ENCODE assay signal across 14 mouse cellular contexts in genomic region chr1:36612362-36612761, GRCm38 (mm10). TPM values are rescaled to one million over a fixed set of nuclear protein-coding genes. Genes with fewer than 3 reads are reported as not detected.
DNase-seq lines count a peak whose midpoint lies in the region; ATAC-seq and TF ChIP-seq lines count a peak whose summit lies in the region.
"Had no signal": no experiment of that assay in that cellular context is flagged by ENCODE, and none has a peak within 500 bp of the region (broad histone marks: within the 10 kb centered on the region; RNA-seq: fewer than 3 reads in every experiment).

No protein-coding gene starts in this region.

- H3K9ac ChIP-seq in forebrain, embryonic 15.5 days (replicated peaks), result no peak overlapping the region
- H3K9ac ChIP-seq in heart, embryonic 13.5 days, result 0 out of 2 replicates have a peak overlapping the region, but pooled peaks have one; percentile 40
- H3K9ac ChIP-seq in heart, embryonic 11.5 days (ENCODE audit: low read depth, low read length), result no peak overlapping the region
- H3K9ac ChIP-seq in stomach, embryonic 16.5 days (ENCODE audit: low read length), result 0 out of 2 replicates have a peak overlapping the region, but pooled peaks have one; percentile 28
- no peak overlapping the region for H3K9ac ChIP-seq in stomach, postnatal 0 days (ENCODE audit: low read length)
- H3K9ac ChIP-seq: liver, embryonic 14.5 days; midbrain, embryonic 13.5 days had no signal

- no peak for TF ChIP-seq CTCF in stomach, postnatal 0 days (IDR thresholded peaks at IDR 0.05; ENCODE audit: low read depth)

- peaks cover 11% of the 10 kb centered on the region for H3K4me1 ChIP-seq in forebrain, embryonic 10.5 days
- H3K4me1 ChIP-seq in forebrain, embryonic 15.5 days, result peaks cover 15% of the 10 kb centered on the region
- H3K4me1 ChIP-seq in heart, embryonic 13.5 days, result peaks cover 16% of the 10 kb centered on the region
- no peaks in the 10 kb centered on the region for H3K4me1 ChIP-seq in heart, embryonic 11.5 days (ENCODE audit: control insufficient read depth, insufficient read depth, low read length)
- H3K4me1 ChIP-seq in stomach, embryonic 16.5 days (ENCODE audit: control insufficient read depth, insufficient read depth, low read length), result peaks cover 29% of the 10 kb centered on the region
- H3K4me1 ChIP-seq in stomach, postnatal 0 days (replicated peaks; ENCODE audit: control insufficient read depth, insufficient read depth), result peaks cover 4% of the 10 kb centered on the region; the same call in 1 of the 2 replicates

- DNase-seq in forebrain, embryonic 10.5 days (ENCODE audit: extremely low spot score, low spot score), result no peak
- DNase-seq in stomach, postnatal 0 days (ENCODE audit: low spot score), result no peak
- DNase-seq in skeletal muscle tissue, adult 2 months (ENCODE audit: low read depth, low spot score), result peak; percentile 24
- DNase-seq in ovary, adult 18-20 months (ENCODE audit: low spot score), result no peak
- DNase-seq: cerebellum, adult 11 months; kidney, postnatal 36 days had no signal

- 86% methylated on average over 6 of the region's 6 CpGs for WGBS in forebrain, embryonic 10.5 days
- WGBS in forebrain, embryonic 15.5 days, result 76% methylated on average over 6 of the region's 6 CpGs
- WGBS in heart, embryonic 13.5 days, result 76% methylated on average over 6 of the region's 6 CpGs
- WGBS in heart, embryonic 11.5 days (ENCODE audit: insufficient replicate concordance), result 71% methylated on average over 6 of the region's 6 CpGs
- WGBS in stomach, embryonic 16.5 days, result 72% methylated on average over 6 of the region's 6 CpGs
- WGBS in stomach, postnatal 0 days, result 66% methylated on average over 6 of the region's 6 CpGs

- no peak overlapping the region for H3K4me3 ChIP-seq in forebrain, embryonic 10.5 days
- no peak overlapping the region for H3K4me3 ChIP-seq in forebrain, embryonic 15.5 days
- no peak overlapping the region for H3K4me3 ChIP-seq in heart, embryonic 13.5 days
- no peak overlapping the region for H3K4me3 ChIP-seq in heart, embryonic 11.5 days (ENCODE audit: low read depth, low read length)
- no peak overlapping the region for H3K4me3 ChIP-seq in stomach, embryonic 16.5 days (replicated peaks; ENCODE audit: low read length)
- H3K4me3 ChIP-seq in stomach, postnatal 0 days (ENCODE audit: low read depth, low read length), result no peak overlapping the region
- H3K4me3 ChIP-seq: left cerebral cortex, adult 2 months; midbrain, embryonic 13.5 days had no signal

- no peak for ATAC-seq in forebrain, embryonic 15.5 days (replicated peaks)
- ATAC-seq in heart, embryonic 13.5 days (ENCODE audit: extremely low read depth, insufficient number of reproducible peaks, low FRiP score, low TSS enrichment), result no peak
- ATAC-seq in heart, embryonic 11.5 days (replicated peaks; ENCODE audit: insufficient number of reproducible peaks, low FRiP score, low TSS enrichment), result no peak
- no peak for ATAC-seq in stomach, embryonic 16.5 days (ENCODE audit: insufficient read depth, low FRiP score)
- ATAC-seq in stomach, postnatal 0 days (ENCODE audit: low FRiP score, low TSS enrichment), result no peak
- ATAC-seq: forebrain, embryonic 16.5 days had no signal

- H3K27me3 ChIP-seq in forebrain, embryonic 10.5 days (ENCODE audit: poor library complexity, severe bottlenecking), result no peaks in the 10 kb centered on the region
- no peaks in the 10 kb centered on the region for H3K27me3 ChIP-seq in forebrain, embryonic 15.5 days
- no peaks in the 10 kb centered on the region for H3K27me3 ChIP-seq in heart, embryonic 13.5 days (replicated peaks)
- no peaks in the 10 kb centered on the region for H3K27me3 ChIP-seq in heart, embryonic 11.5 days (ENCODE audit: control insufficient read depth, insufficient read depth, low read length)
- H3K27me3 ChIP-seq in stomach, embryonic 16.5 days (ENCODE audit: control insufficient read depth, insufficient read depth, low read length), result no peaks in the 10 kb centered on the region
- no peaks in the 10 kb centered on the region for H3K27me3 ChIP-seq in stomach, postnatal 0 days (ENCODE audit: control insufficient read depth, insufficient read depth, low read length)
- H3K27me3 ChIP-seq: midbrain, embryonic 13.5 days had no signal

- TF ChIP-seq EP300 in stomach, postnatal 0 days (optimal IDR thresholded peaks at IDR 0.05), result no peak

- H3K36me3 ChIP-seq in forebrain, embryonic 10.5 days (replicated peaks), result no peaks in the 10 kb centered on the region
- no peaks in the 10 kb centered on the region for H3K36me3 ChIP-seq in forebrain, embryonic 15.5 days
- H3K36me3 ChIP-seq in heart, embryonic 13.5 days, result no peaks in the 10 kb centered on the region
- no peaks in the 10 kb centered on the region for H3K36me3 ChIP-seq in heart, embryonic 11.5 days (ENCODE audit: control insufficient read depth, insufficient read depth, low read length)
- no peaks in the 10 kb centered on the region for H3K36me3 ChIP-seq in stomach, embryonic 16.5 days (ENCODE audit: control insufficient read depth, insufficient read depth, low read length)
- no peaks in the 10 kb centered on the region for H3K36me3 ChIP-seq in stomach, postnatal 0 days (ENCODE audit: control insufficient read depth, insufficient read depth, low read length)
- H3K36me3 ChIP-seq: midbrain, embryonic 13.5 days had no signal

- no peak overlapping the region for H3K4me2 ChIP-seq in forebrain, embryonic 15.5 days (replicated peaks)
- no peak overlapping the region for H3K4me2 ChIP-seq in heart, embryonic 13.5 days
- H3K4me2 ChIP-seq in heart, embryonic 11.5 days, result no peak overlapping the region
- no peak overlapping the region for H3K4me2 ChIP-seq in stomach, embryonic 16.5 days (ENCODE audit: low read depth, low read length)
- H3K4me2 ChIP-seq in stomach, postnatal 0 days (replicated peaks; ENCODE audit: low read depth), result no peak overlapping the region
- H3K4me2 ChIP-seq: midbrain, embryonic 13.5 days had no signal

- no peaks in the 10 kb centered on the region for H3K9me3 ChIP-seq in forebrain, embryonic 10.5 days
- no peaks in the 10 kb centered on the region for H3K9me3 ChIP-seq in forebrain, embryonic 15.5 days
- H3K9me3 ChIP-seq in heart, embryonic 13.5 days, result no peaks in the 10 kb centered on the region
- H3K9me3 ChIP-seq in heart, embryonic 11.5 days (replicated peaks; ENCODE audit: control insufficient read depth, low read length), result no peaks in the 10 kb centered on the region
- H3K9me3 ChIP-seq in stomach, embryonic 16.5 days (replicated peaks; ENCODE audit: control insufficient read depth, low read length), result no peaks in the 10 kb centered on the region
- no peaks in the 10 kb centered on the region for H3K9me3 ChIP-seq in stomach, postnatal 0 days (ENCODE audit: control insufficient read depth, low read length)
- H3K9me3 ChIP-seq: midbrain, embryonic 13.5 days had no signal

- peak overlapping the region; percentile 68 for H3K27ac ChIP-seq in forebrain, embryonic 10.5 days
- no peak overlapping the region for H3K27ac ChIP-seq in forebrain, embryonic 15.5 days (replicated peaks)
- H3K27ac ChIP-seq in heart, embryonic 13.5 days (replicated peaks), result no peak overlapping the region
- no peak overlapping the region for H3K27ac ChIP-seq in heart, embryonic 11.5 days (ENCODE audit: low read depth, low read length)
- H3K27ac ChIP-seq in stomach, embryonic 16.5 days (ENCODE audit: low read length), result 0 out of 2 replicates have a peak overlapping the region, but pooled peaks have one; percentile 13
- H3K27ac ChIP-seq in stomach, postnatal 0 days (replicated peaks), result no peak overlapping the region
- H3K27ac ChIP-seq: left cerebral cortex, adult 2 months; liver, embryonic 14.5 days had no signal

RNA-seq across cellular contexts. Expression of gene Sema4c, which starts 54.2 kb away (rescaled TPM):
- 20.1 and 21.7 TPM in 2 replicates for polyA plus RNA-seq in forebrain, embryonic 10.5 days (2016; fragmentation: Nextera tagmentation; extraction: Ambion mirVana)
- 38.2 and 38.6 TPM in 2 replicates for polyA plus RNA-seq in forebrain, embryonic 15.5 days (2015; fragmentation: Nextera tagmentation; extraction: Ambion mirVana)
- 10.0 and 10.2 TPM in 2 replicates for polyA plus RNA-seq in heart, embryonic 13.5 days (2015; fragmentation: Nextera tagmentation; extraction: Ambion mirVana)
- 0.96 and 2.1 TPM in 2 replicates for polyA plus RNA-seq in heart, embryonic 11.5 days (2014; fragmentation: Nextera tagmentation; extraction: Ambion mirVana)
- 10.0 and 10.6 TPM in 2 replicates for polyA plus RNA-seq in stomach, embryonic 16.5 days (2015; fragmentation: Nextera tagmentation; extraction: Ambion mirVana)
- 5.0 and 5.1 TPM in 2 replicates for polyA plus RNA-seq in stomach, postnatal 0 days (2015; fragmentation: Nextera tagmentation; extraction: Ambion mirVana)

Comparison
In these comparisons a context has a peak if more than half of its experiments do, and no peak if none do; other contexts are left out.
1. H3K27ac ChIP-seq: peak in forebrain, embryonic 10.5 days (single experiment) and stomach, embryonic 16.5 days (single experiment); none in forebrain, embryonic 15.5 days (single experiment), heart, embryonic 13.5 days (single experiment), heart, embryonic 11.5 days (single experiment) and stomach, postnatal 0 days (single experiment).
2. H3K9ac ChIP-seq: peak in heart, embryonic 13.5 days (single experiment) and stomach, embryonic 16.5 days (single experiment); none in forebrain, embryonic 15.5 days (single experiment), heart, embryonic 11.5 days (single experiment) and stomach, postnatal 0 days (single experiment).